Mouse (Mus musculus) left cerebral cortex, postnatal 14 days (tissue): ENCODE data around the gene Capsl. TPM values are rescaled to one million over a fixed set of nuclear protein-coding genes. Genes with fewer than 3 reads are reported as not detected.
A peak's percentile ranks its signal among the peaks of the same experiment; 100 is the strongest.

Experiments
- DNase-seq, 2 experiments: peaks; one replicate each; pipeline ENCODE4 v3.0.0; 2021 to 2022; ENCODE audit warnings: low spot score in 2 of 2, mixed read lengths in 1 of 2
- intact Hi-C: fragments of 180-260 bp; cut with DNase I; formaldehyde crosslinking; loops from one replicate; pipeline ENCODE4 v1.15.1; 2025
- long read RNA-seq, 2 experiments: library from polyadenylated mRNA; stranded (forward); transcript quantifications; one replicate each; pipeline ENCODE4 v2.0.0; 2021
- total RNA-seq, 2 experiments: library from RNA; stranded (reverse); gene quantifications; 2 replicates each; pipeline ENCODE4 v1.2.3; 2021

Capsl gene
- 1 to 10 TPM; 1.1 to 4.6 TPM for total RNA-seq
- long read RNA-seq, experiment 1, partial matches to known transcripts = 0 of 4 reads
- long read RNA-seq, experiment 1, other reads (novel, unspliced or antisense) = 1 of 4 reads
- long read RNA-seq, experiment 2, partial matches to known transcripts = 0 of 2 reads
- long read RNA-seq, experiment 2, other reads (novel, unspliced or antisense) = 0 of 2 reads

DNA sequence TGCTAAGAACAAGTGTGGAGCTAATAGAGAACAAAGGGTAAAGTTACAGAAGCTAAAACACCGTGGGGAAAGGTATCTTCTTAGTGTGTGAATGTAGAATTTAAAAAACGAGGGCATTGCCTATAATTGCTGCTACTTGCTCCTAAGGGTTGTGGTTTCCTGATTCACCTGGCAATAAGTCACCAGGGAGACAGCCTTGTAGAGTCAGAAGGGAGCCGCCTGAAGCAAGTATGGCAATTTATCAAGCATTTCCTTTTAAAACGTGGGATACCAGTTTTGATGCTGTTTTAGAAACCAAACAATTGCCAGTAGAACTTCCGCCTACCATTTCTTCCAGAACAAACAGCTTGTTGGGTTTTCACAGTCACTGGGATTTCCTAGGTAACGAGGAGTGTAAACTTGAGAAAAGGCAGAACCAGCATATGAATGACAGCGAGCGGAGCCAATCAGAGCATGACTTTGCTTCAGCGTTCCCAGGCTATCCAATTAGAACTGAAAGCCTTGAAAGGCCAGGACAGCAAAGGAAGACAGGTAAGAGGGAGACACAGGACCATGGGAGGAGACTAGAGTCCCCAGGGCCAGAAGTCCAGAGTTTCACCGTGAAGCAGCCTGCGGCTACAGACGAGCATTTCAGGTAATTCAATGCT, at the start of gene Capsl:
Gene Capsl, plus strand, starts transcription at position 495 of the 647 bp plus-strand sequence.
- intact Hi-C loops = no loop called here
- DNase-seq = peak; percentile 85 to 90

DNA sequence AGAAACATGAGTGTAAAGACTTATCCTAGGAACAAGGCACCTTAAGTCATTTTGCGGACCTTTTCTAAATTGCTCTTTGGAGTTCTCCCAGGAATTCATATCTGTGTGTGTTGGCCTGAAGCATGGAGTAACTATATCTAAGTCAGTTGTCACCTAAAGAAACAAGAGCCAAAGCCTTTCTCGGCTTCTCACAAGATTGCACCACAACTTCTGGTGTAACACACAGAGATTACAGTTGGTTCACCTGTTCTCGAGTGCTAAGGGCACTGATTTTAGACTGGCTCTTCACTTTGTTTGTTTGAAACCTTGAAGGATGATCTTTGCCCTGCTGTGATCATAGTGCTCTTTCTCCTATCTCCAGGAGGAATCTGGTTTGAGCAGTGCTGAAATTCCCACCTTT, 26.4 kb upstream of the Capsl start:
- DNase-seq = no peak
- intact Hi-C loops = no loop called here

DNA sequence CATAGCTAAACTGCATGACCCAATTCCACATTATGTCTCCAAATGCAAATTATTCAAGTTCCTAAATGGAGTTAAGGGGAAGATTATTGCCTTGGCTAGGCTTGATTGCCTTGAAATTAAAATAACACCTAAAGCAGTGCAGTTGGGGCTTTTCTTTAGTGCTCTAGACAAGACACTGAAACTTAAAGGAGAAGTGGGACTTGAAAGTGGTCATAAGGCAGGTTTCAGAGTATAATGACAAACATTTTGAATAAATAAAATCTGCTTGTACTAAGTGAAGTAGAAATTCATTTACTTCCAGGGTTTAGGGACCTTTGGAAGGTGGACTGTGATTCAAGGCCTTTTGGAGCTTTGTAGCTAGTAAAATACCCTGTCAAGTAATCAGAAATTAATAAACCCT, 14.7 kb upstream of the Capsl start:
- intact Hi-C loops = no loop called here
- DNase-seq = no peak

DNA sequence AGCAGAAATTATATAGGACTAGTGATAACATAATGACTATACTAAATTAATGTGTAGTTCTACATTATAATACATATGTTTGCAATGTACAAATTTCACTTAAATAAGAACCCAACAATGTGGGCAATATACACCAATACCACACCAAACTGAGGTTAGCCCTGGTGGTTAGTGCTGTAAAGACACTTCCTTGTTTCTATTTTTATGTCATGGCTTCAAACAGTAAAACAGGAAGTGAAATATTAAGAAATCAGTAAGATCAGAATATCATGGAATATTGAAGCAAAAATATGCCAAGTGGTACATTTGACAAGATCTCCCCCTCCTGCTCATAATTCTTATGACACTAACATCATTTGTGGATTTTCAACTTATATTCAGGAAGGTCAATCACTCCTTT, 8.0 kb upstream of the Capsl start:
- no peak for DNase-seq
- intact Hi-C loops = loop anchor here (5.0 kb wide), 1 partner anchor 306 kb away; no protein-coding TSS in a partner anchor

DNA sequence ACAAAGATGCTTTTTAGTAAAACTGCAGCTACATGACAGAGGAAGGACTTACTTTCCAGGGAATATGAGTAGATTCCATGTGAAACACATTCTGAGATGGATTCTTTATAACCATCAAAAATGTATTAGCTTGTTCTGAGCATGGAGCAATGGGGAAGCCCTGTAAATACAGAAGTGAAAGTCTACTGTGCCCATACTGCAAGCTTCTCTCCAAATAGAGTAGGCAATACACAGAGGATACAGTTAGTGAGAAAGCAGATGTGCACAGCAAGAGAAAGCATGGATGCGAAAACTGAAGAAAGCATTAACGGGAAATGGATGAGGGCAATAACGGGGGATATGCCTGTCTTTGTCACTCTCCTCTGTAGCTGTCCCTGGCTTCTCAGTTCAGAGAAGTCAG, 6.0 kb upstream of the Capsl start:
- no peak for DNase-seq
- intact Hi-C loops = loop anchor here (5.0 kb wide), 1 partner anchor 308 kb away; no protein-coding TSS in a partner anchor

DNA sequence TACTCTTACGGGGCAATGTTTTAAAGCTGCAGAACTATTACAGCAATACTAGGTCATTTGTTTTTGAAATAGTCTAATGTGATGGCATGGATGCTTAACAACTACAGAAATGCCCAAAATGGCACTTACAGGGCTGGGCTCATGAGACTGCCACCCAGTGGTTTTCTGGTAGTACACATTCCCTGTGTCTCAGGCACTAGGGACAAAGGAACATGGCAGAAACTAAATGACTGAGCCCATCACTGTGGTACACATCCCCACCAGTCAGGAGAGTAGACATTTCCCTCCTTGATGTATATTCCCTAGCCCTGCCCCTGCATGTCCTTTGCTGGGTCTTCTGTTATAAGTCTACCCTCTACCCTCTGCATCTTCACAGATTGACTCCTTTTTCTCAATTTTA, 16.2 kb downstream of the Capsl start:
- intact Hi-C loops = loop anchor here (10.0 kb wide), 1 partner anchor 1013 kb away; no protein-coding TSS in a partner anchor
- DNase-seq = no peak

DNA sequence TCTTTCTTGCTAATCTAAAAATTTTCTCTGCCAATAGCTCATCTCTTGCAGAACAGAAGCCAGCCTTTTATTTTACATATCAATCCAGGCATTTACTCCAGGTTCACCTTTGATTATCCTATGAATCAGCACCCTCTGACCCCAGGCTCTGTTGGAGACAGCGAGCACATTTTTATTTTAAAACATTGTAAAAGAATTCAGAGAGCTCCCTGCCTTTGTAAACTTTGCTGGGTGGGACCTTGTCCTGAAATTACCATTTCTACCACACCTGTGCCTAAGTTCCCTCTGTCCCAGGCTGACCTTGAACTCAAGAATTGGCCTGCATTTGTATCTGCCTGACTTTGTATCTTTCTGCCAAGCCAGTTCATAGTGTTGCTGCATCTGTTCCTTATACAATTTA, 17.0 kb downstream of the Capsl start:
- DNase-seq = no peak
- intact Hi-C loops = loop anchor here (10.0 kb wide), 1 partner anchor 1012 kb away; no protein-coding TSS in a partner anchor

DNA sequence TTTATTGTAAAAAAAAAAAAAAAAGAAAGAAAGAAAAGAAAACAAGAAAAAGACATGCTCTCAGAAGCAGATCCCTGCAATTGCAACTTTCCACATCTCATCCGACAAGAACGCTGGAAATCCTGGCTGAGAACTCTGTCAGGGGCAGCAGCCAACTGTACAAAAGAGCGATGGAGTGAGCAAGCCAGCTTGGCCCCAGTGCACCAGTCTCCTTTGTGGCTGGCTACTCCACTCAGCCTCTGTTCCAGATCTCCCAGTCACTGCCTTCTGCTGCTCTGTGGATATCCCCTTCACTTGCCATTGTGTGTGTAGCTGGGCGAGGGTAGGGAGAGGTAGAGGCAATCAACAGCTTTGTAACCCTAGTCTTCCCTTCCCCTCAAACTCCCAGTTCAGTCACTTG, 18.4 kb downstream of the Capsl start:
- no peak for DNase-seq
- intact Hi-C loops = loop anchor here (10.0 kb wide), 1 partner anchor 1011 kb away; no protein-coding TSS in a partner anchor

DNA sequence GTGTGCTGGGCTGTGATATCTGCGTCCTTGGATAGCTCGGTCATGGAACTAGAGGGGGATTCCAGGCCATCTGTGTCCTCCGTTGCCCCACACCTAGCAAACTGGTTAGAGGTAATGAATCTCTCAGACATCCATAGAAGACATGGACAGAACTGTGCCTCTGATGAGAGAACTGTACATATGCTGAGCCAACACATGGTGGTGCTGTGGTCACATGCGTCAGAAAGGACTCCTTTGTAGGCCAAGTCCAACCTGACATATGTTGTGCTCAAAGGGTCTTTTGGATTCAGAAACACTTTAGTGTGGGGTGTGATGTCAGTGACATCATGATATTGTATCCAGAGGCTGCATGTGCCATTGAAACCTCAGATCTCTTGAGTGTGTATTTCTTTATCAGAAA, 19.4 kb downstream of the Capsl start:
- intact Hi-C loops = loop anchor here (5.0 to 10.0 kb wide), 3 partner anchors 152 to 1010 kb away; no protein-coding TSS in a partner anchor
- DNase-seq = peak; percentile 8 to 59

DNA sequence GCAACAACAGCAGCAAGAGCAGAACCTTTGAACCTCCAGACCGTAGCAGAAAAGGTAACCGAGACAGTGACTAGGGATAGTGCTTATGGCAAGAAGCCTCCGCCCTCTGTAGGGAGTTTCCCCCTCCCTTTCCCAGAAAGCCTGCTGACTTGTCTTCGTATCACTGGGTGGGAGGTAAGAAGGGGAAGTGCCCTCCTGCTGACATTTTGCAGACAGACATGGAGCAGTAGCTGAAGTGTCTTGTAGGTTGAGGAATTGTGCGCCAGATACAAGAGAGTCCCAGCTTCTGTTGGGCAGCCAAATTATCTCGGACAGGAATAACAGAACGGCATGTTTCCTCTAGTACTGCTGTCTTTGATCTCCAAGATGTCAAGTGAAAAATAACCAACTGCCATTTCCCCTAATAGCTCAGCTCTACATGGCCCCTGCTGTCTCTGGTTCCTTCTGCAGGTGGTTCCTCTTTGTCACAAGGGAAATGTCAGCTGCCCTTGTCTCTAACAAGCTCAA, 27.7 kb downstream of the Capsl start:
- intact Hi-C loops = no loop called here
- no peak for DNase-seq

DNA sequence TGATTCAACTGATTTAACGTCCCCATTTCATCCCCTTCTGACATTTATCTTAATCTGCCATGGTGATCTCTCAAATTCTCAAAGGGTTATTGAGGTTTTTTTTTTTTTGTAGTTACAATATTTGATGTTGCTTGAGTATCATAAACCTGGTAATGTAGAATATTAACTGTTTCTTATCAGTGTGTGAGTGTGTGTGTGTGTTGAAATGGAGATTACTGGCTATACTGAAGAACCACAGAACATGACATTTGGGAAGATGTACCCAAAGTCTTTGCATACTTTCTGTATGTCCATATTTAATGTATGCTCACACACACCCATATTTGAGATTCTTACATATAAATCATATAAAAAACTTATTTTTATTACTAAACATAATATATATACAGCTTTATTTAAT, 28.2 kb downstream of the Capsl start:
- DNase-seq = no peak
- intact Hi-C loops = no loop called here

DNA sequence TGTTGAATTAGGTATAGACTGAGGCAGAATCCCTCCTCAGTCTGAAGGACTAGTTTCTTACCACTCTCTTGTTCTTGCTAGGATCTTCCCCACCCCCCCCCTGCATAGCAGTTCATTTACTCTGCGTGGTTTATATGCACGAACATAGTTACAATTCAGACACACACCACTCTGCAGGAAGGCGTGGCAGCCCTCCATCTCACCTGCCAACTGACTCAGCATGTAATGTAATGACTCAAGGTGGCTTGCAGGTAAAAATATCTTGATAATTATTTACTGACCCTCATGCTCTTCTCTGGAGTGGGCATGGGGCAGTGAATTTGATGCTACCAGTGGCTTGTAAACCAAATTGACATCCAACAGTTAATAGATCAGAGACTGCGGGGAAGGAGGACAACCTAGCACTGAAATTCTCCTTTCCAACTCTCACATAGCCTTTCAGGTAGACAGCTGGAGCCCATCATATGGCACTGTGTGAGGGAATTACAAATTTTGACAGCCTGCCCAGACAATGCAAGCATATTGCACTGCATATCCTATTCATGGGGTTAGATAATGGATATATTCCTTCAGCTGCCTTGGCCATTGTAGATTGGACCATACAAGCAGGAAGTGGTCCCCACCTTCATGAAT, 35.3 kb downstream of the Capsl start:
- intact Hi-C loops = no loop called here
- DNase-seq = no peak

DNA sequence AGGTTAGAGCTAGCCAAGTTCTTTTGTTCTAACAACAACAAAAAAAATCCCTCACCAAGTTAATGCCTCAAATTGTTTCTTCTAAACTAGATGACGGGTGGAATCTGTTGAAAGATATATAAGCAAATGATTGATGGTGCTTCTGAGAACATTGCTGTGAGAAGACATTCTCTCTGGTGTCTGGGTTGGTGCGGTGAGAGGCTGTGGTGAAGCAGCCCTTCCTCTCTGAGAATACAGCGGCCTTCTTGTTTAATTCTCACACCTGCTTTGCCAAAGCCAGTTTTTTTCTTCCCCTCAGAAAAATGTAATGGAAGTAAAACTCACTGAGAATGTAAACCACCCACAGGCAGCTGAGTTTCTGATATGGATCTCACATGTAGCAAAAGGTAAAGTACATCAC, 36.3 kb downstream of the Capsl start:
- no peak for DNase-seq
- intact Hi-C loops = no loop called here

DNA sequence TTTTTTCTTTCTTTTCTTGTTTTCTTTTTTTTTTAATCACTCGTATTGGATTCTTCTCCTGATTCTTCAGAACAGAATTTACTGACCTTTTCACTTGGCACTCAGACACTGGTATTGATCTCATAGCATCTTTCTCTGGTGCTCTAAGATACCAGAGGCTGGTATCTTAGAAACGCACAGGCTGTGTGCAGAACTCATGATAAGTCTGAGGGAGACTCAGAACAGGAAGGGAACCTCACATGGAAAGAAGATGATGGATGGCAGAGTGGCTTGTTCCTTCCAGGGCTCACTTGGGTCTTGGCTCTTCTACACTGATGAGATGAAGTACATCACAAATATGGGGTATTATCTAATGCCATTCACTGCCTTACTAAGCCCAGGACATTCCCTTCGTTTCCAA, 36.8 kb downstream of the Capsl start:
- intact Hi-C loops = no loop called here
- no peak for DNase-seq

DNA sequence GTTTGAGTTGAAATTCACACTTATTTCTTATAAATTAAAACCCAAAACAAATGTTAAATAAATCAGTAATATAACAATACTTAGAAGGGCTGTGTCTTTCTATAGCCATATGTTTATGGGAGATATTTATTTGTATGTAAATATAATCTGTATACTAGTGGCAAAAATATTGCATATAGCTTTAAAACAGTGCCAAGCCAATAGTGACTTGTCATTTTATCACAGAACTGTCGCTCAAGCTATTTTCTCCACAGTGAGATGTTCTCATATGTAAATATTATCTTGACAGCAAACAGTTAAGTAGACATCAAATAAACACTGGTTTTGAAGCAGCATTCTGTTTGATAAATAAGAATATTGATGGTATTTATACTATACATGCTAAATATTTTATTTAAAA, 37.4 kb downstream of the Capsl start:
- intact Hi-C loops = no loop called here
- no peak for DNase-seq

DNA sequence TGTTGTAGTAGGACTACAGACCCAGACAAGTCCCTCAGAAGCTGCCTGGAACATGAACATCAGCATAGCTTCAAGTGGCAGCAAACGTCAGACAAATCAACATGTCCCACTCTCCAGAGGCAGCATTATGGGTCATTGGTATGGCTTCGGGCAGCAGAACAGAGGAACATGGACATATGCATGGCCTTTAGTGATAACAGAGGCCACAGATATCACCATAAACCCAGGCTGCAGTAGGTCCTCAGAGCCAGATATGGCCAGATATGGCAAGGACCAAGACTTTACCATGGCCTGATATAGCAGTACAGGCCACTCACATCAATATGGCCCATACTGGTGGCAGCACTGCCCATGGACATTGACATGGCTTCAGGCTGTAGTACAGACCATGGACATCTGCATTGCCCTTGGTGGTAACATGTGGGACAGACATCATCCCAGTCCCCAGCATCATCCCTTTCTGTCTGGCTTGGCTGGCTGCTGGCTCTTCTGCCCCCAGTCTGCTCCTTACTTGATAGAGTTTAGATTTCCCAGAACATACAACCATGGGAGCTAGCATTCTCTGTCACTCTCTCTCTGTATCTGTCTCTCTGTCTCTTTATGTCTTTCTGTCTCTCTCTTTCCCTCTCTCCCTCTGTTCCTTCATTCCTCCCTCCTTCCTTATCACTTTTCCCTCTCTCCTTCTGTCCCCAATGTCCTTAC, 53.7 kb downstream of the Capsl start:
- intact Hi-C loops = no loop called here
- no peak for DNase-seq

DNA sequence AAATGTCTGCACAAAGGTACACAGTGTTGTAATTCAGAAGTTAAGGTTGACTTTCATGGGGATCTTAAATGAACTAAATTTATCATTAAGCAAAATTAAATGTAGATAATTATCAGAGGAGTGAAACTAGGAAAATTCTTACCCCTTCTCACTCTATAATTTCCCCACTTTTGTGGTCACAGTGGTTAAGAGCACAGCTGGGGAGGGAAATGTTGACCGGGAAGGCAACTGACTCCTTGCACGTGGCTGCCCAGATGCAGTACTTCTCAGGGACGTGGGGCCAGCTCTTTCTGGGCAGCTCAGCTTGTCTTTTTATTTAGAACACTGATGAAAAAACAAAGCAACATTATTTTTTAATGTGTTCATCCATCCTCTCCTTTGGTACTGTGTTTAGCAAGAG, 56.2 kb downstream of the Capsl start:
- DNase-seq = no peak
- intact Hi-C loops = no loop called here
